In genomic region chr1:170611631-170612030, GRCm38 (mm10) we compare ENCODE assay signal across 26 mouse cellular contexts. TPM values are rescaled to one million over a fixed set of nuclear protein-coding genes. Genes with fewer than 3 reads are reported as not detected.
DNase-seq lines count a peak whose midpoint lies in the region; ATAC-seq lines count a peak whose summit lies in the region.
"Had no signal": no experiment of that assay in that cellular context is flagged by ENCODE, and none has a peak within 500 bp of the region (broad histone marks: within the 10 kb centered on the region; RNA-seq: fewer than 3 reads in every experiment).

No protein-coding gene starts in this region.

- no peaks in the 10 kb centered on the region for H3K36me3 ChIP-seq in liver, embryonic 11.5 days (ENCODE audit: control insufficient read depth, insufficient read depth, low read length)
- H3K36me3 ChIP-seq in liver, embryonic 13.5 days: no peaks in the 10 kb centered on the region
- no peaks in the 10 kb centered on the region for H3K36me3 ChIP-seq in liver, embryonic 16.5 days (ENCODE audit: control insufficient read depth, insufficient read depth)
- H3K36me3 ChIP-seq in neural tube, embryonic 15.5 days: no peaks in the 10 kb centered on the region
- H3K36me3 ChIP-seq: forebrain, embryonic 10.5 days; G1E; heart, embryonic 13.5 days had no signal

- peaks cover 13% of the 10 kb centered on the region for H3K4me1 ChIP-seq in liver, embryonic 11.5 days (replicated peaks; ENCODE audit: control insufficient read depth, insufficient read depth, low read length)
- peaks cover 46% of the 10 kb centered on the region for H3K4me1 ChIP-seq in liver, embryonic 13.5 days (replicated peaks)
- H3K4me1 ChIP-seq in liver, embryonic 16.5 days (ENCODE audit: control insufficient read depth, low read depth, low read length): peaks cover 35% of the 10 kb centered on the region
- no peaks in the 10 kb centered on the region for H3K4me1 ChIP-seq in neural tube, embryonic 15.5 days
- H3K4me1 ChIP-seq: forebrain, embryonic 10.5 days had no signal

- DNase-seq in liver, embryonic 11.5 days (ENCODE audit: low spot score): peak; percentile 28
- no peak for DNase-seq in liver
- DNase-seq in liver, embryonic 13.5 days: no peak
- DNase-seq in kidney, adult 9 months: no peak
- DNase-seq: adrenal gland, postnatal 10 days; adrenal gland, postnatal 36 days; B cell, adult 2 months; cerebellum, adult 18-20 months; cerebellum, adult 9-10 months; cerebellum, postnatal 14 days; gastrocnemius, adult 2 months; gastrocnemius, postnatal 14 days; heart, adult 11 months; heart, postnatal 14 days; heart, postnatal 4 days had no signal

- no peak overlapping the region for H3K4me3 ChIP-seq in liver, embryonic 11.5 days (ENCODE audit: low read depth, low read length)
- no peak overlapping the region for H3K4me3 ChIP-seq in liver, embryonic 13.5 days (replicated peaks)
- H3K4me3 ChIP-seq in liver, embryonic 16.5 days (ENCODE audit: low read depth, low read length): no peak overlapping the region
- no peak overlapping the region for H3K4me3 ChIP-seq in neural tube, embryonic 15.5 days (replicated peaks)
- H3K4me3 ChIP-seq: forebrain, embryonic 10.5 days; forebrain, embryonic 13.5 days; gastrocnemius, adult 2 months; heart, embryonic 13.5 days had no signal

- no peak overlapping the region for H3K4me2 ChIP-seq in liver, embryonic 11.5 days
- no peak overlapping the region for H3K4me2 ChIP-seq in liver, embryonic 13.5 days
- H3K4me2 ChIP-seq in liver, embryonic 16.5 days (ENCODE audit: low read depth, low read length): no peak overlapping the region
- H3K4me2 ChIP-seq in neural tube, embryonic 15.5 days: no peak overlapping the region
- H3K4me2 ChIP-seq: forebrain, embryonic 13.5 days; heart, embryonic 13.5 days; hindbrain, embryonic 14.5 days had no signal

- no peaks in the 10 kb centered on the region for H3K9me3 ChIP-seq in liver, embryonic 11.5 days (ENCODE audit: control insufficient read depth, low read length)
- H3K9me3 ChIP-seq in liver, embryonic 13.5 days (replicated peaks): no peaks in the 10 kb centered on the region
- H3K9me3 ChIP-seq in liver, embryonic 16.5 days (replicated peaks; ENCODE audit: control insufficient read depth, low read length): no peaks in the 10 kb centered on the region
- no peaks in the 10 kb centered on the region for H3K9me3 ChIP-seq in neural tube, embryonic 15.5 days (replicated peaks)
- H3K9me3 ChIP-seq: forebrain, embryonic 10.5 days; forebrain, embryonic 13.5 days; G1E; heart, embryonic 13.5 days had no signal

- WGBS in liver, embryonic 11.5 days: 87% methylated on average over 3 of the region's 3 CpGs
- 74% methylated on average over 3 of the region's 3 CpGs for WGBS in liver, embryonic 13.5 days (ENCODE audit: insufficient replicate concordance)
- WGBS in liver, embryonic 16.5 days (ENCODE audit: insufficient replicate concordance): 78% methylated on average over 3 of the region's 3 CpGs
- 82% methylated on average over 3 of the region's 3 CpGs for WGBS in neural tube, embryonic 15.5 days

- H3K9ac ChIP-seq in liver, embryonic 11.5 days (ENCODE audit: low read depth, low read length): no peak overlapping the region
- 0 out of 2 replicates have a peak overlapping the region, but pooled peaks have one; percentile 39 for H3K9ac ChIP-seq in liver, embryonic 13.5 days
- no peak overlapping the region for H3K9ac ChIP-seq in liver, embryonic 16.5 days (ENCODE audit: low read depth, low read length)
- no peak overlapping the region for H3K9ac ChIP-seq in neural tube, embryonic 15.5 days (replicated peaks)
- H3K9ac ChIP-seq: forebrain, embryonic 13.5 days; heart, embryonic 13.5 days; hindbrain, embryonic 14.5 days had no signal

- no peak for ATAC-seq in liver, embryonic 11.5 days (replicated peaks; ENCODE audit: low FRiP score)
- ATAC-seq in liver, embryonic 13.5 days (ENCODE audit: low read depth): no peak
- ATAC-seq in liver, embryonic 16.5 days (ENCODE audit: low read depth): no peak
- ATAC-seq in neural tube, embryonic 15.5 days (ENCODE audit: low FRiP score): no peak
- ATAC-seq: forebrain, embryonic 13.5 days; forebrain, embryonic 16.5 days; hindbrain, postnatal 0 days; Patski had no signal

- no peaks in the 10 kb centered on the region for H3K27me3 ChIP-seq in liver, embryonic 11.5 days (replicated peaks; ENCODE audit: control insufficient read depth, insufficient read depth, low read length)
- no peaks in the 10 kb centered on the region for H3K27me3 ChIP-seq in liver, embryonic 13.5 days
- H3K27me3 ChIP-seq in liver, embryonic 16.5 days (ENCODE audit: control insufficient read depth, insufficient read depth, low read depth, low read length): no peaks in the 10 kb centered on the region
- no peaks in the 10 kb centered on the region for H3K27me3 ChIP-seq in neural tube, embryonic 15.5 days (replicated peaks)
- H3K27me3 ChIP-seq: CH12.LX; forebrain, embryonic 13.5 days; heart, embryonic 13.5 days; Patski had no signal

- H3K27ac ChIP-seq in liver, embryonic 11.5 days (ENCODE audit: low read depth, low read length): no peak overlapping the region
- H3K27ac ChIP-seq in liver, embryonic 13.5 days: peak overlapping the region; percentile 96
- H3K27ac ChIP-seq in liver, embryonic 16.5 days (ENCODE audit: low read length): peak overlapping the region; percentile 93
- no peak overlapping the region for H3K27ac ChIP-seq in neural tube, embryonic 15.5 days (replicated peaks)
- H3K27ac ChIP-seq: forebrain, embryonic 10.5 days; forebrain, embryonic 13.5 days; gastrocnemius, adult 2 months; heart, embryonic 13.5 days; hindbrain, embryonic 14.5 days; hindbrain, postnatal 0 days had no signal

RNA-seq across cellular contexts. Expression of gene Nos1ap, which starts 22.0 kb away (rescaled TPM):
- polyA plus RNA-seq in liver, embryonic 11.5 days (2014; fragmentation: Nextera tagmentation; extraction: Ambion mirVana): 8.6 and 8.8 TPM in 2 replicates
- polyA plus RNA-seq in liver, embryonic 13.5 days (2015; fragmentation: Nextera tagmentation; extraction: Ambion mirVana): 3.1 and 3.7 TPM in 2 replicates
- 5.2 and 6.3 TPM in 2 replicates for polyA plus RNA-seq in liver, embryonic 16.5 days (2015; fragmentation: Nextera tagmentation; extraction: Ambion mirVana)
- 18.9 and 19.0 TPM in 2 replicates for polyA plus RNA-seq in neural tube, embryonic 15.5 days (2015; fragmentation: Nextera tagmentation; extraction: Ambion mirVana)

RNA-seq across cellular contexts. Expression of gene Olfml2b, which starts 32.7 kb away (rescaled TPM):
- 5.5 and 5.7 TPM in 2 replicates for polyA plus RNA-seq in liver, embryonic 11.5 days (2014; fragmentation: Nextera tagmentation; extraction: Ambion mirVana)
- polyA plus RNA-seq in liver, embryonic 13.5 days (2015; fragmentation: Nextera tagmentation; extraction: Ambion mirVana): 1.3 and 1.8 TPM in 2 replicates
- polyA plus RNA-seq in liver, embryonic 16.5 days (2015; fragmentation: Nextera tagmentation; extraction: Ambion mirVana): 3.3 and 3.4 TPM in 2 replicates
- polyA plus RNA-seq in neural tube, embryonic 15.5 days (2015; fragmentation: Nextera tagmentation; extraction: Ambion mirVana): 7.0 and 8.0 TPM in 2 replicates
- polyA plus RNA-seq: G1E had no signal

Comparison
In these comparisons a context has a peak if more than half of its experiments do, and no peak if none do; other contexts are left out.
1. H3K27ac ChIP-seq: peak in liver, embryonic 13.5 days (single experiment) and liver, embryonic 16.5 days (single experiment); none in liver, embryonic 11.5 days (single experiment) and neural tube, embryonic 15.5 days (single experiment).